Mouse (Mus musculus) CD4-positive helper T cell, adult 2 months (primary cell): ENCODE data around the gene Gm20767.
"Not testable (repeated sequence)": the region's sequence is repeated elsewhere in the genome, so short reads cannot be mapped to it uniquely, and the experiment has no call there.

Experiments used
- DNase-seq: peaks from one replicate; pipeline ENCODE4 v3.0.0-alpha.2; 2012; ENCODE audit warnings: low read depth, missing footprints, low spot score

Gene Gm20767

GRCm38 (mm10) chr13:120139946-120140345, at the start of gene Gm20767:
Gene Gm20767, plus strand, starts transcription at chr13:120140246.
- DNase-seq: not testable (repeated sequence)

- not testable (repeated sequence) for DNase-seq
Observed at GRCm38 (mm10) chr13:120092950-120093349, 47.1 kb upstream of the Gm20767 start.

- peak; percentile 2 for DNase-seq
Observed at GRCm38 (mm10) chr13:120096241-120096937, 43.7 kb upstream of the Gm20767 start.

GRCm38 (mm10) chr13:120096938-120097256, 43.1 kb upstream of the Gm20767 start:
- not testable (repeated sequence) for DNase-seq

- not testable (repeated sequence) for DNase-seq
Observed at GRCm38 (mm10) chr13:120099327-120099726, 40.7 kb upstream of the Gm20767 start.

GRCm38 (mm10) chr13:120106504-120106903, 33.5 kb upstream of the Gm20767 start:
- not testable (repeated sequence) for DNase-seq

GRCm38 (mm10) chr13:120107000-120107399, 33.0 kb upstream of the Gm20767 start:
- not testable (repeated sequence) for DNase-seq

GRCm38 (mm10) chr13:120142348-120142747, 2.3 kb downstream of the Gm20767 start:
- not testable (repeated sequence) for DNase-seq

- not testable (repeated sequence) for DNase-seq
Observed at GRCm38 (mm10) chr13:120149660-120150407, 9.8 kb downstream of the Gm20767 start.

- not testable (repeated sequence) for DNase-seq
Observed at GRCm38 (mm10) chr13:120150589-120150988, 10.5 kb downstream of the Gm20767 start.

- DNase-seq: not testable (repeated sequence)
Observed at GRCm38 (mm10) chr13:120168301-120168700, 28.3 kb downstream of the Gm20767 start.

- not testable (repeated sequence) for DNase-seq
Observed at GRCm38 (mm10) chr13:120172133-120172532, 32.1 kb downstream of the Gm20767 start, which contains the start of gene Gm21818. Gene Gm21818, plus strand, starts transcription at chr13:120172433.

- DNase-seq: not testable (repeated sequence)
Observed at GRCm38 (mm10) chr13:120196189-120196821, 56.3 kb downstream of the Gm20767 start.
